Mouse (Mus musculus): Measurements from ENCODE around the gene Esr1.
A peak's percentile ranks its signal among the peaks of the same experiment; 100 is the strongest.
"Not testable (repeated sequence)": the region's sequence is repeated elsewhere in the genome, so short reads cannot be mapped to it uniquely, and the experiment has no call there.

Gene Esr1

GRCm38 (mm10) chr10:4619426-4619825 is 8.0 kb downstream of the Esr1 start:
- ATAC-seq (ENCODE audit: insufficient number of reproducible peaks, low FRiP score, low TSS enrichment) = not testable (repeated sequence)

GRCm38 (mm10) chr10:4620596-4621504 is 9.5 kb downstream of the Esr1 start:
- ATAC-seq (ENCODE audit: insufficient number of reproducible peaks, low FRiP score, low TSS enrichment) = no peak

- no peak for ATAC-seq (ENCODE audit: insufficient number of reproducible peaks, low FRiP score, low TSS enrichment)
Observed at GRCm38 (mm10) chr10:4621505-4621815, 10.1 kb downstream of the Esr1 start.

- ATAC-seq (ENCODE audit: insufficient number of reproducible peaks, low FRiP score, low TSS enrichment) = no peak
Observed at GRCm38 (mm10) chr10:4623319-4623718, 11.9 kb downstream of the Esr1 start.

- no peak for ATAC-seq (ENCODE audit: insufficient number of reproducible peaks, low FRiP score, low TSS enrichment)
Observed at GRCm38 (mm10) chr10:4624581-4624980, 13.2 kb downstream of the Esr1 start.

- ATAC-seq (ENCODE audit: insufficient number of reproducible peaks, low FRiP score, low TSS enrichment) = no peak
Observed at GRCm38 (mm10) chr10:4625300-4625699, 13.9 kb downstream of the Esr1 start.

GRCm38 (mm10) chr10:4626432-4626831 is 15.0 kb downstream of the Esr1 start:
- ATAC-seq (ENCODE audit: insufficient number of reproducible peaks, low FRiP score, low TSS enrichment) = no peak

GRCm38 (mm10) chr10:4626996-4627395 is 15.6 kb downstream of the Esr1 start:
- no peak for ATAC-seq (ENCODE audit: insufficient number of reproducible peaks, low FRiP score, low TSS enrichment)

- no peak for ATAC-seq (ENCODE audit: insufficient number of reproducible peaks, low FRiP score, low TSS enrichment)
Observed at GRCm38 (mm10) chr10:4627415-4627814, 16.0 kb downstream of the Esr1 start.

- ATAC-seq (ENCODE audit: insufficient number of reproducible peaks, low FRiP score, low TSS enrichment) = no peak
Observed at GRCm38 (mm10) chr10:4629314-4629713, 17.9 kb downstream of the Esr1 start.

GRCm38 (mm10) chr10:4632211-4632704 is 20.9 kb downstream of the Esr1 start:
- no peak for ATAC-seq (ENCODE audit: insufficient number of reproducible peaks, low FRiP score, low TSS enrichment)

GRCm38 (mm10) chr10:4633287-4634030 is 22.1 kb downstream of the Esr1 start:
- no peak for ATAC-seq (ENCODE audit: insufficient number of reproducible peaks, low FRiP score, low TSS enrichment)

GRCm38 (mm10) chr10:4635740-4636139 is 24.3 kb downstream of the Esr1 start:
- no peak for ATAC-seq (ENCODE audit: insufficient number of reproducible peaks, low FRiP score, low TSS enrichment)

GRCm38 (mm10) chr10:4646074-4646473 is 34.7 kb downstream of the Esr1 start:
- ATAC-seq (ENCODE audit: insufficient number of reproducible peaks, low FRiP score, low TSS enrichment) = no peak

- no peak for ATAC-seq (ENCODE audit: insufficient number of reproducible peaks, low FRiP score, low TSS enrichment)
Observed at GRCm38 (mm10) chr10:4646851-4647250, 35.5 kb downstream of the Esr1 start.

GRCm38 (mm10) chr10:4665380-4665779 is 54.0 kb downstream of the Esr1 start:
- ATAC-seq (ENCODE audit: insufficient number of reproducible peaks, low FRiP score, low TSS enrichment) = no peak

- ATAC-seq (ENCODE audit: insufficient number of reproducible peaks, low FRiP score, low TSS enrichment) = no peak
Observed at GRCm38 (mm10) chr10:4667006-4667405, 55.6 kb downstream of the Esr1 start.

- ATAC-seq (ENCODE audit: insufficient number of reproducible peaks, low FRiP score, low TSS enrichment) = no peak
Observed at GRCm38 (mm10) chr10:4670053-4670452, 58.7 kb downstream of the Esr1 start.

GRCm38 (mm10) chr10:4671876-4672275 is 60.5 kb downstream of the Esr1 start:
- no peak for ATAC-seq (ENCODE audit: insufficient number of reproducible peaks, low FRiP score, low TSS enrichment)

GRCm38 (mm10) chr10:4673311-4673816 is 62.0 kb downstream of the Esr1 start:
- no peak for ATAC-seq (ENCODE audit: insufficient number of reproducible peaks, low FRiP score, low TSS enrichment)

GRCm38 (mm10) chr10:4674983-4675592 is 63.7 kb downstream of the Esr1 start:
- ATAC-seq (ENCODE audit: insufficient number of reproducible peaks, low FRiP score, low TSS enrichment) = peak; percentile 58
